Mouse (Mus musculus): ENCODE measurements around the gene Nuf2.
"Not testable (repeated sequence)": the region's sequence is repeated elsewhere in the genome, so short reads cannot be mapped to it uniquely, and the experiment has no call there.

Nuf2 gene

DNA sequence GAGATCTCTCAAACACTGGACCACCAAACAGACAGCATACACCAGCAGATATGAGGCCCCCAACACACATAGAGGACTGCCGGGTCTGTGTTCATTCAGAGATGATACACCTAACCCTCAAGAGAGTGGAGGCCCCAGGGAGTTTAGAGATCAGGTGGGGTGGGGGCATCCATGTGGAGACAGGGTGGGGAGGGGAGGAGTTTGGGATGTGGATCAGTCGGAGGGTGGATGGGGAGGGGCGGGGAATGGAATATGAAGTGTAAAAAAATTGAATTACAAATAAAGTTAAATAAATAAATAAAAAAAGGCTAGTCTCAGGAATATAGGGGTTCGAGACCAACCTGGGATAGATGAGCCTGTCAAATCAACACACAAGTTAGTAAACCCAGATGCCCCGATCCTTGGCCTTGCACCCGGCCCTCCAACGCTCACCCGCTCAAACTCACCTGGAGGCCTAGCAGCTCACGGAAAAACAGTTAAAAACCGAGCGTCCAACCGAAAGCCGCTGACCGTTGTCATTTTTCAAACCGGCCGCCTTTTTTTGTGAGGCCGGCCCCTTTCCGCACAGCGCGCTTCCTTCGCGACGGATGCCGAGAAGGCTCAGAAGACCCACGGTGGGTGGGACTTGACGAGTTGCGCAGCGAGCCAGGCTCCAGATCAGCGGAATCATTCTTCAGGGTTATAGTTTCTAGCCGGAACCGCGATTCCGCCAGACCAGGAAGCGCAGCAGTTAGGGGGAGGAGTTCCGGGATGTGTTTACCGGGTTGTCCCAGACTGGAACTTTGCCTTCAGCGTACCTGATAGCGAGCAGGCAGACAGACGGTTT, at the start of gene Nuf2:
TSS of gene Nuf2 (minus strand) at position 589 of the 826 bp plus-strand sequence.
- DNase-seq (ENCODE audit: low read depth in 1 of 2, low spot score in 2 of 2), result peak; percentile 94 to 97

DNA sequence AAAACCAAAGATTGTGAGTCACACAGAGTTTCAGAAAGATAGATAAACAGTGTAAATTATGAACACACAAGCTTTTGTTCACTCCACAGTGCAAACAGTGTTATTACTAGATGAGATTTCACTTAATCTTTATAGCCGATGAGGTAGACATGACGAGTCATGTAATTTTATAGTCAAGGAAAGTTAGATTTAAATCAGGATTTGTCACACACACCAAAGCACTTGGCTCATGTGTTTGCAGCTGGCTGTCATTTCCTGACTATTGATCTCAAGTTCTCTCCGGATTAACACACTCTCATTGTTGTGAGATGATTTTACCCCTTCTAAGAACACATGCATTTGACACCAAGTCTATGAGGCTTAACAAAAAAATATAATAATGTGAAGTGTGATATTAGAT, 48.3 kb upstream of the Nuf2 start:
- no peak for DNase-seq (ENCODE audit: low read depth in 1 of 2, low spot score in 2 of 2)

DNA sequence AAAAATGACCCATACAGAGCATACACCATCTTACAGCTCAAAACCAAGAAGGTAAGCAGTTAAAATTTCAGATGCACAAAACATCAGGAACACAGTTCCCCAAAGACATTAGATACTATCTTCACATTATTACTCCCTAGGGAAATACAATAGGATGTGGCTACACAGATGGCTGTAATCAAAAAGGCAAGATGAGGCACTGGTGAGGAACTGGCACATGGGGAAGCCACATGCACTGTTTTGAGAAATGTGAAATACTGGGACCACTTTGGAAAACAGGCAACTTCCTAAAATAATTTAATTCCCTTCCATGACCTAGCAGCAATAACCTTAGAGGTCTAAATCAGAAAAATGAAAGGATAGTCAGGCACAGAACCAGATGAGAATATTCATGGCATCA, 42.9 kb upstream of the Nuf2 start:
- DNase-seq (ENCODE audit: low read depth in 1 of 2, low spot score in 2 of 2), result no peak

DNA sequence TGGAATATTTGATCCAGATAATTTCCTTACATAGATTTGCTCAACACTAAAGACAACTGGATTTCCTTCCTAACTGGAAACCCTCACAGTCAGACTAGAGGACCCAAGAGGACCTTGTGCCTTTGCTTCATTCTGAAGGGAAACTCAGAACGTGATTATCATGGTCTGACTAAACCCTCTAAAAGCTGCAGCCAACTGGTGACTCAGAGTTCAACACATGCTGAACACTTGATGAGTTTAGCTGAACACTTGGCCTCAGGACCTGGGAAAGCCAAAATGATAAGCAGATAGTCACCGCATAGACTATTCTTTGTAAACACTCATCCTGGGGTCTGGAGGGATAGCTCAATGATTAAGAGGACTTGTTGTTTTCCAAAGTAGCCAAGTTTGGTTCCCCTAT, 24.4 kb upstream of the Nuf2 start:
- no peak for DNase-seq (ENCODE audit: low read depth in 1 of 2, low spot score in 2 of 2)

DNA sequence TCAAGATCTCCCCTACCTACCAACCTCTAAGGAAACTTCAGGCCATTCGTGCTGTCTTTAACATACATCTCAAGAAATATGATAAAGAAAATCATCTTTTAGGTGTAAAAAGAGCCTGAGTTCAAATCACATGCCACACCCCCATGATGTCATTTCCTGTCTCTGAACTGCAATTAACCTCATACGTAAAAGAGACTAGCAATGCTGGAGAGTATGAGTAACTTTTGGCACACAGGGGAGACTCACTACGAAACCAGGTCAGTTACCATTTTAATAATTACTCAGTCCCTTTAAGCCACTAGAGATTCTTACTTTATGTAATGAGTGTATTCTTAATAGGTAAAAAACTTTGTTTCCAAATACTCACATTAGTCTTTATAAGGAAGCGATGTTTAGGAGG, 23.8 kb upstream of the Nuf2 start:
- no peak for DNase-seq (ENCODE audit: low read depth in 1 of 2, low spot score in 2 of 2)

DNA sequence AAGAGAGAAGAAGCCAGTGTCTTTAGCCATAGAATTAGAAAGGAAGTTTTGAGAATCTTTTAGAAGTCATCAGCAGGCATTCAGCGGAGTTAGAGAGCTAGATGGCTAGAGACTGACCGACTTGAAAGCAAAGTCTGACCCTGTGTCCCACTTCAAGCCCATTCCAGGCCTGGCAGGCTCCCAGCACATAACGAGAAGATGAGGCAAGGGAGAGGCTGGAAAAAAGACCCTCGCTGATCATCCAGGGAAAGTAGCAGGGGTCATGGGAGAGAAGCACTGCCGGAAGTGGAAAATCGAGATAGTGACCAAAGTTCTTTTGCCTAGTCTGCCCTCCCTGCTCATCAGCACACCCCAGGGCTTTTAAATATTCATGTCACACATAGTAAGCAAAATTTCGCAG, 22.2 kb upstream of the Nuf2 start:
- no peak for DNase-seq (ENCODE audit: low read depth in 1 of 2, low spot score in 2 of 2)

DNA sequence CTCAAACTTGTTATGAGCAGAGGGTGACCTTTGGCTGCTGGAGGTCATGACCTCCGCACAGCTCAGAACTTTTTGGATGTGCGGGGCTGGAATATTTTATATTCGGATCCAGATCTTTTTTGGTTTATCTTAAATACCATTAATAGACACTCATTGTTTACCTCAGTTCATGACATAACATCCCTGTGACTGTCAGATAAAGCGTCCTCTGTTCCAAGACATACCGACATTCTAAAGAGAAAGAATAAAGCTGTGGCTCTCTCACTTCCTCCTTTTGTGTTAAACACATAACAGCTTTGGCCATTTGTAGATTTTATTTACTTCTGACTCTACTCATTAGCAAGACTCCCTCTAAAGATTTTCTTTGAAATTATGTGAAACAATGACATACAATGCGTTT, 9.2 kb upstream of the Nuf2 start:
- no peak for DNase-seq (ENCODE audit: low read depth in 1 of 2, low spot score in 2 of 2)

DNA sequence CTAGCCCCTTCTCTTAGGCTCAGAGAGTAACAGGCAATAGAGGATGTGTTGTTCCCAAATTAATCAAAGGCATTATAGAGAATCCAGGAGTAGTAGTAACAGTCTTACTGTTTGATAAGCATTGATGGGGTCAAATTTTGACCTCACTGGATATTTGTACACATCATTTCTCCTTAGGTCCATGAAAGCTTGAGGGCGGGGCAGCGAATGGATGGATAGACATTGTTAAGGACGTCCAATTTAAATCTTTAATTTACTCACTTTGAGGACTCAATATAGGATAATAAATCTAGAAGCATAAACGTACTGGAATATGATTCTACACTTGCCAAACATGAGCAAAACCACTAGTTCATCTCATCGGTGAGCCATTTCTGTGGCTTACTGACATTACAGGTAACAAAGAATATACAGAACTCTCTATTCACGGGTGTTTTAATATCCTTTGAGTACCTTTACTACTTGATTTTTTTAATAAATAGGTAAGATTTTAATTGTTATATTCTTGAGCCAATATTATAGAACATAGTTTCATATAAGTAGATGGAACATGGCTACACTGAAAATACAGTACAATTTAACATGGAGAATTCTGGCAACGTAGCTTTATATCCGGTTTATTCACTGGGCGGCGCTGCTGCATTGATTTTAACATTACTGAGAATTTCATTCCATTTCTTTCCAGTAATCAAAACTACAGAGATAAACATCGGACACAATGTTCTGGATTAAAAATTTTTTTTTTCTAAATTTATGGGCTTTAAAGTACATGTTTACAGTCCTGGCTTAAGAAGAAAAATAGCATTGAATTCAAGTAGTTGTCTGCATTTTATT, 655 bp upstream of the Nuf2 start:
- DNase-seq (ENCODE audit: low read depth in 1 of 2, low spot score in 2 of 2), result peak in 1 of 2 experiments; percentile 6

DNA sequence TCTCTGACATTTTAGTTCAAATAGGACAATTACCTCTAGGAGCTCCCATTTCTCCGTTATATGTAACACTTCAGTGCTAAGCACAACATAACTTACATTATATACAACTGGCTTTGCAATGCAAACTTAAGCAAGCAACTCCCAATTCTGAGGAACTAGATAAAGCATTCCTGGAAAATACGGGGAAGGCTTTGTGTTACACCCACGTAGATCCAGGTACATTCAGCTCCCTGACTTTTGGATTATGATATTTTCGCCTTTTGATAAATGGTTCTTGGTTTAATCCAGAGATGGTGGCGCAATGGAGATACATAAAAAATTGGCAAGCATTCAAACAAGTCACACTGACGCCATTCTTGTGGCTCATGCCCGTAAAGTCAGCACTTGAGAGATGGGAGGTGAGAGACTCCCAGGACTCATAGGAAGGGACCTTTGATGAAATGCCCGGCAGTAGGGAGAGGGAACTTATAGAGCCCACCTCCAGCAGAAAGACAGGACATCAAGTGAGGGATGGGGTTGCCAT, 1.2 kb downstream of the Nuf2 start:
- no peak for DNase-seq (ENCODE audit: low read depth in 1 of 2, low spot score in 2 of 2)

DNA sequence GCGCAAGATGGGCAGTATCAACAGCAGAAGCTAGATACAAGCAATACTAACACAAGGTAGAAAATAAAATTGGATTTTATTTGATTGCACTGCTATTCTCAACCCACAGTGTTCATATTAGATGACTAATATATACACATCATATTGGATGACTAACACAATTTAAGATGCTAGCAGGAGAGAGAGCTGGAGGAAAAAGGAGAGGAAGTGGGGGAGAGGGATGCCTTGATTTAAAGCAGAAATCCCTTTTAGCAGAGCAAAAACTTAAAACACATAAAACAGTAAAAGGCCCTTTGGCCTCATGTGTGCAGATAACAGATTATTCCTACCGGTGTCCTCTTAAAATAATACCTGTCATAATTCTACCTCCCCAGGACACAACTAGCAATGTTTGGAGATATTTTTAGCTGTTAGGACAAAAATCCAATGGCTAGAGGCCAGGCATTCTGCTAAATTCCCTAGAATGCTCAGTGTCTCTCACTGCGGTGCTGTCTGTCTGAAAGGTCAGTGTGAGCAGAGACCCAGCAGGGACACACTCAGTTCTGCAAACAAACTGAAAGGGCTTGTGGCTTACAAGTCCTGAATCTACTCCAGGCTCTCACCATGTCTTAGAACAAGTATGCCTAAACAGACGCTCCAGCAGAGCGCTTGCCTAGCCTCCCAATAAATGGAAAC, 5.1 kb downstream of the Nuf2 start:
- DNase-seq (ENCODE audit: low read depth in 1 of 2, low spot score in 2 of 2), result no peak

DNA sequence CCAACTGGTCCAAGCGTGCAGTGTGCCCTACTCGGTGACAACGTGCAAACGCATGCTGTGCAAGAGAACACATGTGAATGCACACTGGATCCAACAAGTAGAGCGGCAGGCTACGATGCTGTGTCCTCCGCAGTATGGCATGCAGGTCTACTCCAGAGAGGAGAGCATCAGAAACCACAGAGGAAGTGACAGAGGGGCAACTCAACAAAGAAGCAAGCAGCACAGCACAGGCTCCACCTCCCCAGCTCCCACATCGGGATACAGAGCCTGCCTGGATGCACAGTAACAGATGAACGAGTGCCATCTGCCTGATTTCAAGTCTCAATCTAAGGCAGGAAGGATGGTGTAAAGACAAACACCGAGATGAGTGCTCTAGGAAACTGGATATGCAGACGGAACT, 11.9 kb downstream of the Nuf2 start:
- DNase-seq (ENCODE audit: low read depth in 1 of 2, low spot score in 2 of 2), result no peak

DNA sequence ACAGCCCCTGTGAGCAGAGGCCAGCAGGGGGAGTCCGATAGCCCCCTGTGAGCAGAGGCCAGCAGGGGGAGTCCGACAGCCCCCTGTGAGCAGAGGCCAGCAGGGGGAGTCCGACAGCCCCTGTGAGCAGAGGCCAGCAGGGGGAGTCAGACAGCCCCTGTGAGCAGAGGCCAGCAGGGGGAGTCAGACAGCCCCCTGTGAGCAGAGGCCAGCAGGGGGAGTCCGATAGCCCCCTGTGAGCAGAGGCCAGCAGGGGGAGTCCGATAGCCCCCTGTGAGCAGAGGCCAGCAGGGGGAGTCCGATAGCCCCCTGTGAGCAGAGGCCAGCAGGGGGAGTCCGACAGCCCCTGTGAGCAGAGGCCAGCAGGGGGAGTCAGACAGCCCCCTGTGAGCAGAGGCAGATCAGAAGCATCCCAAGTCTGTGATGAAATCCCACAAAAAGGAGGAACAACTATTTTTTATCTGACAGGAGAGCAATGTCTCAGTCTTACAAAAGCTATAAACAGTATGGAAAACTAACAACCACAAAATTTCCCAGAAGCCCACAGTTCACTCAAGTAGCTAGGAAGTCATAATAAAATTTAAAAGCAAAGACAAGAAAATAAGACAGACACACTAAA, 13.3 kb downstream of the Nuf2 start:
- DNase-seq (ENCODE audit: low read depth in 1 of 2, low spot score in 2 of 2), result not testable (repeated sequence)

DNA sequence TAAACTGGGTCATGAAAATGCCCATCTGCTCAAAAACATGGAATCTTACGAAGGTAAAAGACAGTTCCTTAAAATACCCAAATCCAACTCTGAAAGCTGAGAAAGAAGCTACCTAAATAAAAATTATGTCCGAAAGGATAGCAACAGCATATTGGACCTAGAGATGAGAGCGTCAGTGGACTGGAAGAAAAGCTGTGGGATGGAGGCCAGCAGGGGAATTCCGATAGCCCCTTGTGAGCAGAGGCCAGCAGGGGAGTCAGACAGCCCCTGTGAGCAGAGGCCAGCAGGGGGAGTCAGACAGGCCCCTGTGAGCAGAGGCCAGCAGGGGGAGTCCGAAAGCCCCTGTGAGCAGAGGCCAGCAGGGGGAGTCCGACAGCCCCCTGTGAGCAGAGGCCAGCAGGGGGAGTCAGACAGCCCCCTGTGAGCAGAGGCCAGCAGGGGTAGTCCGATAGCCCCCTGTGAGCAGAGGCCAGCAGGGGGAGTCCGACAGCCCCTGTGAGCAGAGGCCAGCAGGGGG, 13.8 kb downstream of the Nuf2 start:
- no peak for DNase-seq (ENCODE audit: low read depth in 1 of 2, low spot score in 2 of 2)

DNA sequence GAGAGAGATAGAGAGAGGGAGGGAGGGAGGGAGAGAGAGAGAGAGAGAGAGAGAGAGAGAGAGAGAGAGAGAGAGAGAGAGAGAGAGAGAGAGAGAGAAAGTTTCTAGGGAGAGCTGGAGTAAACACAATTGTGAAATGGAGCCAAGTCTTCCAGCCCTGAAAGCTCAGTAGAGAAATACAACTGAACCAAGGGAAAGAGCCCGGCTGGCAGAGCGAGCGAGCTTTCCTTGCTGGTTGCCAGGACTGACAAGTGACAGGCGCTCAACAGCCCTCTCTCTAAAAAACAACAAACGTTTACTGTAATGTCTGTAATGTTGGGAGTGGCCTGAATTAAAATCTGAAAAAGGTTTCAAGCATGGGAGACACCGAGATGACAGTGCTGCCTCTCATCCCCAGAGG, 24.9 kb downstream of the Nuf2 start:
- DNase-seq (ENCODE audit: low read depth in 1 of 2, low spot score in 2 of 2), result no peak

DNA sequence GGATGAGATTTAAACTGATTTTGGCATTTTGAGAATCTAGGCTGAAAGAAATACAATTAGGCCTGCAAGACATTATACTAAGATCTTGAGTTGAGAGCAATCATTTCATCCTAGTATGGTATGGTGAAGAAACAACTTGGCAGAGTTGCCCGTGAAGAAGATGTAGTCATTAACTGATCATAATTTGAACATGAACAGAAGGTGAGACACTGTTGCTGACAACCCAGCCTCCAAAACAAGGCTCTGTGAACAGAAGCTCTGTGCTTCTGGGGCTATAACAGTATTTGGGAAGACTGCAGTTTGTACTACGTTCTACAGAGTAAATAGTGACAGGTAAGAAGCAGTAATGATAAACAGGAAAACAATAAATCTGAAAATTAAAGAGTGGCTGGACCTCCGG, 28.4 kb downstream of the Nuf2 start:
- DNase-seq (ENCODE audit: low read depth in 1 of 2, low spot score in 2 of 2), result no peak

DNA sequence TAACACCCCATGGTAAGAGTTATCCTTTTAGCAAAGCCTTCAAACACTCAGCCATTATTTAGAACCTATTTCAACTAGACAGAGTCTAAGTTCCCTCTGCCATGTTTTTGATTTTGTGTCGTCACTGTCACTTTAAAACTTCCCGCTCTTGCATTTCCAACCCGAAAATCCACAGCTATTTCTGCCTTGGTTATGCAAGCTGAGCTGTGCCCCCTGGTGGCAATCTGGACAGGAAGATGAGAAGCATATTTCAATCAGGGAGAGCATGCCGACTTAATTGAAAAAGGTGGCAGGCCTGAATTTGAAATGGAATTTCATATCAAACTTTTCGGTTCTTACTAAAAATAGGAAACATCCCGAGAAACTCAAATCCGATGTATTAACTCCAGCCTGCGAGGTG, 35.6 kb downstream of the Nuf2 start:
- DNase-seq (ENCODE audit: low read depth in 1 of 2, low spot score in 2 of 2), result no peak

DNA sequence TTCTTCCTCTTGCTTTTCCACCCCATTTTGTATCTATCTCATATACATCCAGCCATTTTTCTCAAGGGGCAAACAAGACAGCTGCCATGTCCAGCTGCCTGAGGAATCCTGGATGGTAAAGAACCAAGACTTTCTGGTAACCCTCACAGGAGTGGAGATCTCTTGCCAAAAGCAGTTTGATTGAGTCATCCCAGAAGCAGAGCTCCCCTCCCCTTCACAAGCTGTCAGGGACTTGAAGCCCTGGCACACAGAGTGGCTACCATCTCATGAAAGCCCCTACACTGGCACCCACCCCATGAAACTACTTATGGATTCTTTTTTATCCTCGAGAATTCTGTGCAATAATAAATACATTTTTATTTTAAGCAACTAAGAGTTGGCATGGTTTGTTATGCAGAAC, 39.7 kb downstream of the Nuf2 start:
- DNase-seq (ENCODE audit: low read depth in 1 of 2, low spot score in 2 of 2), result no peak

DNA sequence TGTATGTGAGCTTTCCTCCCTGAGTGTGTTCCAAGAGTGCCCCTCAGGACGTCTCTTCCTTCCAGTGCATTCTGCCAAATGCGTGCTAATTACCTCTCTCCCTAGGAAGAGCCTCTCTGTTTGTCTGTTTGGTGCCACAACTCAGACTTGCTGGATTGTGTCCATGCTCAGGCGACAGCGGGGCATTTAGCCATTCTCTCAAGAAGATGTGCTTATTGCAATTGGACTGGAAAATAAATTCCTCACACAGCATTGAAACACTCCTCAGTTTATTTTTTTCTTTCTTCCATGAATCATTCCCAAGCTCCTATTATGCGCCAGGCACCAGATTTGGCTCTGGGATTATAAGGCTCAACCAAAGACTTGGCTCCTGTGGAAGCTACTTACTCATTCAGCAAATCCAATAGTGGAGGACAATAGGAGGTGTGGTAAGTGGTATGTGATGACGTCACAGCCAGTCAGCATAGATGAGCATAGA, 45.8 kb downstream of the Nuf2 start:
- DNase-seq (ENCODE audit: low read depth in 1 of 2, low spot score in 2 of 2), result no peak

DNA sequence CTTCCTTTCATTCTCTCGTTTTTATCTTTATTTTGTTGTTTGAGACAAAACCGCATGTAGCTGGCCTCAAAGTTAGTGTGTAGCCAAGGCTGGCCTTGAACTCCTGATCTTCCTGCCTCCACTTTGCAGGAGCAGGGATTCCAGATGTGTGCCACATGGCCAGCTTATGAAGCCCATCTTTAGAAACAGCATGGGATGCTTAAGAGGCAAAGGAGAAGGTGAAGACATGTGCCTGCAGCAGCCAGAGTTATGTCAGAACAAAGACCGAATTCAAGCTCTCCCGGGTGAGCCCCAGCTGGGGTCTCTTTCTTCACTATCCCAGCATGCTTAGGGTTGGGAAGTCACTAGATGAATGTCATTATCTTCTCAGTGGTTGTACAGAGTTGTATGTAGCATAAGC, 46.7 kb downstream of the Nuf2 start:
- no peak for DNase-seq (ENCODE audit: low read depth in 1 of 2, low spot score in 2 of 2)

DNA sequence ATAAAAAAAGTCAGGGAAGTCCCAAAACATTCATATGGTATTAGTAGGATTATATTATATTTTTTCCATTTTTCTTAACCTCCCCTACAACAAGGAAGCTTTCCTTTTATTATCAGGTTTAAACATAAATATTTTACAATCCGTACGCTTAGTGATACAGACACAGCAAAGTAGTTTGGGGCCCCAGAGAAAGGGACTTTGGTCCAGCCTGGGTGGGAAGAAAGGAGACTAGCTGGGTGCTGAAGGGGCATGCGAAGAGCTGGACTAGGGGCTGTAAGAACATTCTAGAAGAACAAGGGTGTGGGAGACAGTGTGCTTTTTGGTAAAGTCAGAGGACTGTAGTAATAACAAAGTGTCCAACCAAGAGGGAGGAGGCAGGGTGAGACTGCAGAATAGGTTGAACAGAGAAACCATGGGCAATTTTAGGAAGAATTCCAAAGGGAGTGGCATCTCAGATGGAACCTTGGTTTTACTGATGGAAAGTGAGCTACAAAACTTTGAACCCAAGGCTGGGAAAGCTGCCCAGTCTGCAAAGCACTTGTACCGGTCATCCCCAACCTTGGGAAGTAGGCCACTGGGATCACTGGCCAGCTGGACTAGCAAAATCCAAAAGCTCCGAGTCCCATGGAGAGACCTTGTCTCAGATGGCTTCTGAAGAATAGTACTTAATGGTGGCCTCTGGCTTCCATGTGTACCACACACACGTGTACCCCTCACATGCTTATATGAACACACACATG, 48.5 kb downstream of the Nuf2 start:
- DNase-seq (ENCODE audit: low read depth in 1 of 2, low spot score in 2 of 2), result no peak

All from monocyte, adult 2 months (primary cell).